Mouse (Mus musculus) liver, embryonic 11.5 days (tissue): Measurements from ENCODE around the gene Plcb2. TPM values are rescaled to one million over a fixed set of nuclear protein-coding genes. Genes with fewer than 3 reads are reported as not detected.

Experiments
- ATAC-seq: fragments of 200-750 bp; cut with Nextera tagmentation; replicated peaks from 2 replicates; pipeline ENCODE4 v1.8.0; 2017; ENCODE audit warnings: moderate number of reproducible peaks, mild to moderate bottlenecking, moderate TSS enrichment, moderate library complexity; ENCODE audit not compliant: low FRiP score
- DNase-seq: peaks from one replicate; pipeline ENCODE4 v3.0.0-alpha.2; 2017; ENCODE audit warnings: low spot score
- H3K27ac ChIP-seq: fragments of 300-500 bp; sonication (generic); 2 replicates; pipeline ENCODE4 v1.5.1; 2014; ENCODE audit warnings: mild to moderate bottlenecking, low read depth, low read length, control low read depth
- H3K27me3 ChIP-seq: fragments of 300-500 bp; sonication (generic); replicated peaks from 2 replicates; pipeline ENCODE4 v1.6.1; 2014; ENCODE audit warnings: low read length, mixed read lengths; ENCODE audit not compliant: control insufficient read depth, insufficient read depth
- H3K36me3 ChIP-seq: fragments of 300-500 bp; sonication (generic); 2 replicates; pipeline ENCODE4 v1.6.1; 2014; ENCODE audit warnings: mild to moderate bottlenecking, low read length, moderate library complexity, mixed read lengths; ENCODE audit not compliant: control insufficient read depth, insufficient read depth
- H3K4me1 ChIP-seq: fragments of 300-500 bp; sonication (generic); replicated peaks from 2 replicates; pipeline ENCODE4 v1.6.1; 2014; ENCODE audit warnings: low read length, mixed read lengths; ENCODE audit not compliant: control insufficient read depth, insufficient read depth
- H3K4me2 ChIP-seq: fragments of 300-500 bp; sonication (generic); 2 replicates; pipeline ENCODE4 v1.6.1; 2014; ENCODE audit warnings: mild to moderate bottlenecking, control low read depth, moderate library complexity
- H3K4me3 ChIP-seq: fragments of 300-500 bp; sonication (generic); 2 replicates; pipeline ENCODE4 v1.5.1; 2014; ENCODE audit warnings: low read depth, low read length, control low read depth
- H3K9ac ChIP-seq: fragments of 300-500 bp; sonication (generic); 2 replicates; pipeline ENCODE4 v1.6.1; 2014; ENCODE audit warnings: low read depth, low read length, control low read depth
- H3K9me3 ChIP-seq: fragments of 300-500 bp; sonication (generic); 2 replicates; pipeline ENCODE4 v1.6.1; 2016; ENCODE audit warnings: low read length, inconsistent platforms, mixed read lengths; ENCODE audit not compliant: control insufficient read depth
- WGBS: fragments of 180-500 bp; shearing (Covaris S2); extraction: QIAGEN DNeasy Blood & Tissue Kit; methylation state at CpG from one replicate; pipeline ENCODE4 v1.1.7; 2014; 5-methylcytosine and 5-hydroxymethylcytosine counted together
- polyA plus RNA-seq: library from polyadenylated mRNA; unstranded; fragments of >200 nt; fragmentation: Nextera tagmentation; extraction: Ambion mirVana; gene quantifications from 2 replicates; pipeline ENCODE4 v1.2.1, GENCODE M21; 2014

Gene Plcb2
- polyA plus RNA-seq, 1 experiment from 2014 or later = 3.5 TPM

DNA sequence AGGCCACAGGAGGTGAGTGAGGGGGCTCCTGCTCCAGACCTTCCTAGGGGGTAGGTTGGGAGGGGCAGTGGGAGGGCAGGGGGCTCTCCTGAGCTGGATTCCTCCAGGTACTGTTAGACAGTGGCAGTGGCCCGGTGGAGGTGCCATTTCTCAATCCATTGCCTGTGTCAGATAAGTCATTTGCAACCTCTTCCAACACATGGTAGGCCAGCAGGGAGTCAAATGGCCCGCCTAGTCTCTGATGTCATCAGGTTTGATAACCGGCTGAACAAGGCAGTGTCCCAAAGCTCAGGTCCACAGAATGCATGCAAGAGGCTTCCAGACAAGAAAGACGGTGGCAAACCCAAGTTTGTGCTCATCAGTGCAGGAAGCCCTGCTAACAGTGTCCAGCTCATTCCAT is 50.4 kb downstream of the Plcb2 start:
- peaks cover 16% of the 10 kb centered on the region for H3K4me1 ChIP-seq
- peak; percentile 53; the same call in 1 of the 2 replicates for ATAC-seq
- peak overlapping the region; percentile 98 for H3K4me2 ChIP-seq
- WGBS = 12% methylated on average over 4 of the region's 4 CpGs
- H3K27ac ChIP-seq = no peak overlapping the region
- no peaks in the 10 kb centered on the region for H3K36me3 ChIP-seq
- H3K4me3 ChIP-seq = peak overlapping the region; percentile 60
- no peak for DNase-seq
- H3K9ac ChIP-seq = peak overlapping the region; percentile 65; the same call in 1 of the 2 replicates
- no peaks in the 10 kb centered on the region for H3K9me3 ChIP-seq
- H3K27me3 ChIP-seq = peaks cover 51% of the 10 kb centered on the region

DNA sequence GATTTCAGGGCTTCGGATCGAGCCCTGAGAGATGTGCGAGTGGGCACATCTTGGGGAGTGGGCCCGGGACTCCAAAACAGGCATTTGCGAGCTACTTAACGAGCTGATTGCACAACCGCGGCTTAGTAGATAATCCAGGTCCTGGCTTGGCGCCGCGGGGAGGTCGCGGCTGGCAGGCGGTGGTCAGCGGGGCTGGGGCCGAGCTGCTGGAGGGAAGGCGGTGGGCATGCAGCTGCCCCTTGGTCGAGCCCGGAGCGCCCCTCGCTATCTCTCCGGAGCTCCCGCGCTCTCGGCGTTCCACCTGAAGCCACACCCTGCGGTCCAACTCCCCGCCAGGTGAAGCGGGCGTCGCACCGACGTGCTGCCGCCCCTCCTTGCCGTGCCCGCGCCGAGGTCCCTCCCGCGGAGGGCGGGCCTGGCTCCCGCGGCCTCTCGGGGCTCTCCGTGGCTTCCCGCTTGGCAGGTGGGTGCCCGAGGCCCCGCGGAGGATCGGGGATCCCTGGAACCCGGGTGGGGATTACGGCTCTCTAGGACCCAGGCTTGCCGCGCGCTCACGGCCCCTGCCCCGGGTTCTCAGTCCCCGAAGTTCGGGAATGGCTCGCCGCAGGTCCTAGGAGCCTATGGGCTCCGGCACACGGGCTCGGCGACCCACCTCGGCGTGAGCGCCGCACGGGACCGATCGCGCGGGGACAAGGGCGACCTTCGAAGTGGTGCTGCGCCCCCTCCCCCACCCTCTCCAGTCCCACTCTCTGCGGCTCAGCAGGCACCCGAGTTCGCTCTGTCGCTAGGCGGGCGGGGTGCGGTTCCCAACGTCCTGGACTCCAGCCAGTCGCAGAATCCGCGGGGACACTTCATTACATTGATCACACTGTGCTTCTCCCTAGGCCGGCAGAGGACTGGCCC is 51.1 kb downstream of the Plcb2 start:
- no peak overlapping the region for H3K27ac ChIP-seq
- ATAC-seq = peak; percentile 56
- H3K4me2 ChIP-seq = peak overlapping the region; percentile 98
- no peaks in the 10 kb centered on the region for H3K9me3 ChIP-seq
- peaks cover 14% of the 10 kb centered on the region for H3K4me1 ChIP-seq
- H3K9ac ChIP-seq = peak overlapping the region; percentile 65
- peaks cover 54% of the 10 kb centered on the region for H3K27me3 ChIP-seq
- no peaks in the 10 kb centered on the region for H3K36me3 ChIP-seq
- WGBS = 2% methylated on average over 89 of the region's 89 CpGs
- peak overlapping the region; percentile 60 for H3K4me3 ChIP-seq
- DNase-seq = no peak

DNA sequence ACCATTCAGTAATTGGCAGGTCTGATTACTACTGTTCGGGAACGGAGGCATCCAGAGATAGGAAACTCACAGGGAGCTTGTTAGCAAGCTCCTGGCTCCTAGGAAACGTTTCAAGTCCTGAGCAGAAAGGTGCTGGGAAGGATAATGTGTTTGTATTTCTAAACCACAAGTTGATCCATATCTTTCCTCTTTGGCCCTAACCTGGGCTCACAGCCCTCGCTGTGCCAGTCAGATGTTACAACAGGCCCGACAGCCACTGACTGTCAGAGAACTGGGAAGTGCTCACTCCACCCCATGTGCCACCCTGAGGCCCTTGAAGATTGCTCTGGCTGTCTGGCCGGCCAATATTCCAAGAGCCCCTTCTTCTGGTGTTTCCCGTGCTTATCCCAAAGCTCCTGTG is 53.7 kb downstream of the Plcb2 start:
- DNase-seq (no peak), ATAC-seq (no peak)
- Histone ChIP-seq H3K9ac (no peak overlapping the region), H3K4me2 (no peak overlapping the region), H3K27ac (no peak overlapping the region), H3K4me3 (no peak overlapping the region), H3K27me3 (peaks cover 52% of the 10 kb centered on the region), H3K4me1 (peaks cover 14% of the 10 kb centered on the region), H3K9me3 (no peaks in the 10 kb centered on the region), H3K36me3 (no peaks in the 10 kb centered on the region)
- WGBS = 17% methylated on average over 7 of the region's 7 CpGs

DNA sequence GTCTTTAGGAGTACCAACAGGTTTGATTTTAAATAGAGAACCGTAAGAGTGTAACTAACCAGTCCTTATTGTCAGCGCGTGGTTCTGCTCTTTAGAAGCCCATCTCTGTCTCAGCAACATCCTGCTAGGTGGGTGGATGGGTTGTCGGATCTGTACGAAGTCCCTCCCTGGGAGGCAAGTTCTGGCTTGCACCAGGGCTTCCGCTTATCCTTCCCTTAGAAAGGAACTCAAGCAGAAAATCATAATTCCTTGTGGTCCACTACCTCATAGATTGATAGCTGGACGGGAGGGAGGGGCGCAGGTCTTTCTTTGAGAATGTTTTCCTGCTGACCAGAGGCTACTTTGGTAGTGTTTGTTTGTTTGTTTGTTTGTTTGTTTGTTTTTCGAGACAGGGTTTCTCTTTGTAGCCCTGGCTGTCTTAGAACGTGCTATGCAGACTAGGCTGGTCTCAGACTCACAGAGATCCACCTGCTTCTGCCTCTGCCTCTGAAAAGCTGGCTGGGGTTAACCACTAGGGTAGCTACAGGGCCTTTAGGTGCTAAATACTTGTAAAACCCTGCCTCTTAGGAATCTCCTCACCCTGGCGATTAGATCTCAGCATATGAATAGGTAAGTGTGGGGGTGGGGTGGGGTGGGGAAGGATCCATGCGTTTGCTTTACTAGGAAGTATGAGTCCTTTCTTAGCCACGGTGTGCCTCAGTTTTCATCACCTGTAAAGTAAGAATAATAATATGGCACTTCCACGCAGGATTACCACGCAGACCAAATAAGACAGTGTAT is 54.4 kb downstream of the Plcb2 start:
- Histone ChIP-seq H3K27ac (no peak overlapping the region), H3K4me3 (no peak overlapping the region), H3K9me3 (no peaks in the 10 kb centered on the region), H3K9ac (no peak overlapping the region), H3K4me2 (no peak overlapping the region), H3K27me3 (peaks cover 47% of the 10 kb centered on the region), H3K4me1 (peaks cover 14% of the 10 kb centered on the region), H3K36me3 (no peaks in the 10 kb centered on the region)
- ATAC-seq (no peak), DNase-seq (no peak)
- 28% methylated on average over 15 of the region's 15 CpGs for WGBS

- peaks cover 30% of the 10 kb centered on the region for H3K27me3 ChIP-seq
- H3K27ac ChIP-seq = no peak overlapping the region
- no peak for DNase-seq
- no peaks in the 10 kb centered on the region for H3K36me3 ChIP-seq
- H3K4me3 ChIP-seq = no peak overlapping the region
- H3K9me3 ChIP-seq = no peaks in the 10 kb centered on the region
- 55% methylated on average over 1 of the region's 1 CpGs for WGBS
- no peak overlapping the region for H3K9ac ChIP-seq
- no peak overlapping the region for H3K4me2 ChIP-seq
- H3K4me1 ChIP-seq = peaks cover 6% of the 10 kb centered on the region
- no peak for ATAC-seq
These were observed 56.5 kb downstream of the Plcb2 start for GRCm38 (mm10) chr2:118671728-118672127.

DNA sequence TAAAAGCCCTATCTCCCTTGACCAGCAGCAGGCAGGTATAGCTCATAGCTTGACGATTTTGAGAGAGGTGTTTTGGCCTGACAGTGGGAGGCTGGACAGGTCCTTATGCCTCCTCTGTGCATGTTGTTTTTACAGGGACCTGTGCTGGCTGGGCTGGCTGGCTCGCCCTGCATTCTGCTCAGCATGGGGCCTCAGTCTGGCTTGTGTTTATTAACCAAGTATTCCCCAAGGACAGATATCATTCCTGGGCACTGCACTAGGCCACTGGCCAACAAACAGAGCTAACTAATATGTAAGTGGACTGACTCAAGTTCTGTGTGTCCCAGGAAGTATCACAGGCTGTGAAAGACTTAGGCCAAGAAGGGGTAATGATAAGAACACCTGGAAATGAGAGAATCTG is 58.5 kb downstream of the Plcb2 start:
- WGBS = 49% methylated on average over 2 of the region's 2 CpGs
- H3K36me3 ChIP-seq = no peaks in the 10 kb centered on the region
- ATAC-seq (no peak), DNase-seq (no peak)
- H3K4me2 ChIP-seq = no peak overlapping the region
- H3K9ac ChIP-seq = no peak overlapping the region
- H3K27me3 ChIP-seq = peaks cover 13% of the 10 kb centered on the region
- H3K27ac ChIP-seq = no peak overlapping the region
- H3K4me1 ChIP-seq = peaks cover 8% of the 10 kb centered on the region
- H3K9me3 ChIP-seq = no peaks in the 10 kb centered on the region
- no peak overlapping the region for H3K4me3 ChIP-seq

DNA sequence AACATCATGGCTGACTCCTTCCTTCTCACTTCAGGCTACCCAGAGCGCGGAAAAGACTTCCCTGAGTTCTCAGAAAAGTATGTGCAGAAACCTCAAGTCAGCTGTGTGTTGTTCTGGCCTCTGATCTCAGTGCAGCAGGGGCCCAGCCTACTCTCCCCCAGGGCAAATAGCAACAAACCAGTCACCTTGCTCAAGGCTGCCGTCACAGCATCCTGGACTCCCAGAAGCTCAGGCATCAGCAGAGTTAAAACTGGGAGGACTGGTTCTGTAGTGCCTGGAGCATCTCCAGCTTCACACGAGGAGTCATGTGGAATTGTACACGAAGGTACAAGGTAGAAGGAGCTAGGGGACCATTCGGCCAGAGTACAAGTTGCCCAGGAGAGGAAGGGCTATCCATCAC is 59.0 kb downstream of the Plcb2 start:
- H3K27me3 ChIP-seq = peaks cover 8% of the 10 kb centered on the region
- H3K4me2 ChIP-seq = no peak overlapping the region
- H3K9me3 ChIP-seq = no peaks in the 10 kb centered on the region
- no peak overlapping the region for H3K9ac ChIP-seq
- no peak for DNase-seq
- no peak overlapping the region for H3K27ac ChIP-seq
- peaks cover 13% of the 10 kb centered on the region for H3K4me1 ChIP-seq
- WGBS = 69% methylated on average over 6 of the region's 6 CpGs
- H3K4me3 ChIP-seq = no peak overlapping the region
- H3K36me3 ChIP-seq = no peaks in the 10 kb centered on the region
- no peak for ATAC-seq

GRCm38 (mm10) chr2:118667181-118667580 is 61.1 kb downstream of the Plcb2 start:
- Histone ChIP-seq H3K27me3 (peaks cover 3% of the 10 kb centered on the region; the same call in 1 of the 2 replicates), H3K36me3 (no peaks in the 10 kb centered on the region), H3K4me3 (no peak overlapping the region), H3K9me3 (no peaks in the 10 kb centered on the region), H3K4me2 (no peak overlapping the region), H3K27ac (no peak overlapping the region), H3K4me1 (peaks cover 28% of the 10 kb centered on the region), H3K9ac (no peak overlapping the region)
- 59% methylated on average over 5 of the region's 5 CpGs for WGBS
- DNase-seq = no peak
- no peak for ATAC-seq
